Mouse (Mus musculus): ENCODE results near the gene Vasn. TPM values are rescaled to one million over a fixed set of nuclear protein-coding genes. Genes with fewer than 3 reads are reported as not detected.

Gene Vasn
- polyA plus RNA-seq, 1 experiment = 72.1 TPM

DNA sequence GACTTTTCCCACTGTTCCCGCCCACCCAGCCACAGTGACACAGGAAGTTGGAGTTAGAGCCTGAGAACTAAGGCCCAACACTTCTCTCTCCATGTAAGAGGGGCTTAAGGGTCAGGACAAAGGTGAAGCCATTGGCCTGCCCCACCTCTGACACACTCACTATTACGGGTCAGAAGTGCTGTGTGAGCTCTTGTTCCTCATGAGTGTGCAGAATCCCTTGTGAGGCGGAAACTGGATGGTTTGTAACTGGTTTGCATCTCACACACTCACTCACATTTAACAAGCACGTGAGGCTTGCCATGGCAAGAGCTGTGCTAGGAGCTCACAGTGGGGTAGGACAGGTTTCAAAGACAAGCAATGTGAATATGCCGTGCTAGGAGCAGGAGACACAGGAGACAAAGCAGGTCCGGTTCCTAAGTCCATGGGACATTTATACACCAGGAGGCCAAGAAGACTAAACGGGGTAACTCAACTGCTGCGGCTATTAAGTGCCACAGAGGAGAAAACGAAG lies 16.9 kb downstream of the Vasn start:
- no peak overlapping the region for H3K4me3 ChIP-seq (ENCODE audit: insufficient read depth, low read length)
- TF ChIP-seq CTCF (IDR thresholded peaks at IDR 0.05; ENCODE audit: borderline replicate concordance, insufficient read depth, low read length) = no peak
- TF ChIP-seq POLR2A (IDR thresholded peaks at IDR 0.05; ENCODE audit: low read depth, low read length) = no peak
- H3K27ac ChIP-seq (ENCODE audit: insufficient read depth, low read length) = peak overlapping the region; percentile 10
- peaks cover 28% of the 10 kb centered on the region for H3K4me1 ChIP-seq (ENCODE audit: control insufficient read depth, insufficient read depth, low read length)

DNA sequence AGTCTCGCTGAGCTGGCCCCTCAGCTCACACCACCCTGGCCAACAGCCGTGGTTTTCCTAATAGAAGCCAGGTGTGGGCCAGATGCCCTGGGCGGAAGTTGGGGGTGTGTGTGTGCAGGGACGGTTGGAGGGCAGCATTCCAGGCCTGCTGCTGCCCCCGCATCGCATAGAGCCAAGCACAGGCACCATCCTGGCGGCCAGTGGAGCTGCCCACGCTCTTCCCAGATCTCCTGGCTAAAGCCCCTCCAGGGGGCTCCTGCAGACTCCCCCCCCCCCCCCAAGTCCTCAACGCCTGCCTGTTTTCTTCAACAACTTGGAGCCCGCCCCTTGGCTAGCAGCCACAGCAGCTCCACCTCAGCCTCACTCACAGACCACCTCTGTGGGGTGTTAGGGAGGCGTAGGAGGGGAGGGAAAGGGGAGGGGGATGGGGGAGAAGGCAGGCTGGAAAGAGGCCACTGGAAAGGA lies 19.1 kb downstream of the Vasn start:
- Histone ChIP-seq H3K27ac (ENCODE audit: insufficient read depth, low read length) (peak overlapping the region; percentile 96), H3K4me1 (ENCODE audit: control insufficient read depth, insufficient read depth, low read length) (peaks cover 13% of the 10 kb centered on the region; the same call in 1 of the 2 replicates), H3K4me3 (ENCODE audit: insufficient read depth, low read length) (no peak overlapping the region)
- no peak for TF ChIP-seq POLR2A (IDR thresholded peaks at IDR 0.05; ENCODE audit: low read depth, low read length)
- no peak for TF ChIP-seq CTCF (IDR thresholded peaks at IDR 0.05; ENCODE audit: borderline replicate concordance, insufficient read depth, low read length)

DNA sequence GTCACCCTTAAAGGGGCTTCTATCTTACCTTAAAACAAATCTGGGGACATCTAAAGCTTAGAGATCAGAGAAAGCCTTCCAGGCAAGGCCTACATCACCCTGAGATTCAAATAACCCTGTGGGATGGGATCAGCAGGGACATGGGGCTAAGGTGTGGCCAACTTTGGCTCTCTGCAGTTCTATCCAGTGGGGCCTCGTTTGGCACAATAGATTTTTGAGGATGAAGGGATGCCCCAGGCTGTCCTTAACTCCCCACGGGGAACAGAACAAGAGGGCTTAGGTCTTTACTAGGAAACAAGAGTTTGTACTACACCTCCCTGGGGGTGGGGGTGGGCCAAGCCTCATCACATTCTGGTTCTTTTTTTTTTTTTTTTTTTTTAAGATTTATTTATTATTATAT lies 19.6 kb downstream of the Vasn start:
- TF ChIP-seq CTCF (IDR thresholded peaks at IDR 0.05; ENCODE audit: borderline replicate concordance, insufficient read depth, low read length) = no peak
- no peak for TF ChIP-seq POLR2A (IDR thresholded peaks at IDR 0.05; ENCODE audit: low read depth, low read length)
- Histone ChIP-seq H3K27ac (ENCODE audit: insufficient read depth, low read length) (peak overlapping the region; percentile 96), H3K4me1 (ENCODE audit: control insufficient read depth, insufficient read depth, low read length) (peaks cover 13% of the 10 kb centered on the region; the same call in 1 of the 2 replicates), H3K4me3 (ENCODE audit: insufficient read depth, low read length) (no peak overlapping the region)

DNA sequence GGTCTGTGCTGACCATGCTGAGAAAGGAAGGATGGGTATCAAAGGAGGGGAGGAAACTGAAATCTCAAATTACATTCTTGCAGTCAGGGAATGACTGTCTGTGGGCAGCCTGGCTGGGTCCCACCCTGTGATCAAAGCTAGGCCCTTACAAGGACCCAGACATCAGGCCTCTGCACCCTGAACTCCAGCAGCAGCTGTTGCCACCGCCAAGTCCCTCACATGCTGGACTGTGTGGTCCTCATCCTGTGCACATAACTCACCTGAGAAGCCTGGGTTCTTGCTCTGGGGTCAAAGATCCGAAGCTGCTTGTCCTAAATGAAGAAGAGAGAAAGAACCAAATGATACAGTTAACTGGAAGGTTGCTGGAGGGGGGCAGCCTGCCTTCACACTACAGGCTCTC lies 21.9 kb downstream of the Vasn start:
- TF ChIP-seq POLR2A (IDR thresholded peaks at IDR 0.05; ENCODE audit: low read depth, low read length) (no peak), CTCF (IDR thresholded peaks at IDR 0.05; ENCODE audit: borderline replicate concordance, insufficient read depth, low read length) (no peak)
- Histone ChIP-seq H3K27ac (ENCODE audit: insufficient read depth, low read length) (no peak overlapping the region), H3K4me1 (ENCODE audit: control insufficient read depth, insufficient read depth, low read length) (peaks cover 9% of the 10 kb centered on the region; the same call in 1 of the 2 replicates), H3K4me3 (ENCODE audit: insufficient read depth, low read length) (no peak overlapping the region)

GRCm38 (mm10) chr16:4663806-4664205 lies 24.1 kb downstream of the Vasn start:
- Histone ChIP-seq H3K27ac (ENCODE audit: insufficient read depth, low read length) (no peak overlapping the region), H3K4me3 (ENCODE audit: insufficient read depth, low read length) (no peak overlapping the region), H3K4me1 (ENCODE audit: control insufficient read depth, insufficient read depth, low read length) (peaks cover 7% of the 10 kb centered on the region; the same call in 1 of the 2 replicates)
- TF ChIP-seq CTCF (IDR thresholded peaks at IDR 0.05; ENCODE audit: borderline replicate concordance, insufficient read depth, low read length) (no peak), POLR2A (IDR thresholded peaks at IDR 0.05; ENCODE audit: low read depth, low read length) (no peak)

DNA sequence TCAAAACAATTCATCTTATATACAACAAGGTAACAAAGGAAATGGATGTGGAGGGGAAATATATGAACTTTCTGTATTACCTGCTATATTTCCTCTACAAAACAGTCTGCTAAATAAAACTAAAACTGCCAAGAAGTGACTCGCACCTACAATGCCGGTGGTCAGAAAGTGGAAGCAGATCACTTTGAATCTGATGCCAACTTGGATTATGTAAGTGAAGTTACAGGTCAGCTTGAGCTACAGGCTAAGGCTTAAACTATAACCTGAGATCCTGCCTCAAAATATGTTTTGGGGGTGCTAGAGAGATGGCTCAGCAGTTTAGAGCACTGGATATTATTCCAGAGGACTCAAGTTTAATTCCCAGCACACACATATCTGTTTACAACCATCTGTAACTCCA lies 26.0 kb downstream of the Vasn start:
- H3K4me1 ChIP-seq (ENCODE audit: control insufficient read depth, insufficient read depth, low read length) = peaks cover 3% of the 10 kb centered on the region; the same call in 1 of the 2 replicates
- no peak for TF ChIP-seq POLR2A (IDR thresholded peaks at IDR 0.05; ENCODE audit: low read depth, low read length)
- TF ChIP-seq CTCF (IDR thresholded peaks at IDR 0.05; ENCODE audit: borderline replicate concordance, insufficient read depth, low read length) = no peak
- H3K4me3 ChIP-seq (ENCODE audit: insufficient read depth, low read length) = no peak overlapping the region
- no peak overlapping the region for H3K27ac ChIP-seq (ENCODE audit: insufficient read depth, low read length)

DNA sequence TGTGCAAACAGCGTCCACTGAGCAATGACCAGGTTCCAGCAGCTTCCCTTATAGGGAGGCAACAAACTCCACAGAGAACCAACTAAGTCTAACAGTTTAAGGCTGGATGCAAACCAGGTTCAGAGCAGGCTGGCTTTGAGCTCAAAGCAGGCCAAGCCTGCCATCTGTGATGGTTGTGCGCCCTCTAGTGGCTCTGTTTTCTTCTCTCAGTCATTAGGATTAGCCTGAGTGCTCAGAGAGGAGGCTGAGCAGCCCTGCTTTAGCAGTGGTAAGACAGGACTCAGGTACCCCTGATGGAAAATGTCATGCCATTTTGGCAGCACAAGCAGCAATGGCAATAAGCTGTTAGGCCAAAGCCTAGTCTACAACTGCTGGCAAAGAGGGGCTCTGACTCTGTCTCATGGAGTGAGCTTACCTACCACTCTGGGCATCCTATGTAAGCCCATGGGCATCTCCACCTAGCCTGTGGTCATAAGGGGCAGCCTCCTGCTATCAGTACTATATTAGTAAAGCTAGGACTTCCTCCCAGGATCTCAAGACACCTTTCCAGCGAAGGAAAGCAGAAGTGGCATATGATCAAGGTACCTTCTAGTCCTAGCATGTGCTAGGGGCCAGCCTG lies 27.6 kb downstream of the Vasn start:
- no peak overlapping the region for H3K4me3 ChIP-seq (ENCODE audit: insufficient read depth, low read length)
- H3K4me1 ChIP-seq (ENCODE audit: control insufficient read depth, insufficient read depth, low read length) = no peaks in the 10 kb centered on the region
- peak; percentile 89 for TF ChIP-seq CTCF (IDR thresholded peaks at IDR 0.05; ENCODE audit: borderline replicate concordance, insufficient read depth, low read length)
- TF ChIP-seq POLR2A (IDR thresholded peaks at IDR 0.05; ENCODE audit: low read depth, low read length) = no peak
- H3K27ac ChIP-seq (ENCODE audit: insufficient read depth, low read length) = no peak overlapping the region

- Histone ChIP-seq H3K4me1 (ENCODE audit: control insufficient read depth, insufficient read depth, low read length) (no peaks in the 10 kb centered on the region), H3K4me3 (ENCODE audit: insufficient read depth, low read length) (no peak overlapping the region), H3K27ac (ENCODE audit: insufficient read depth, low read length) (no peak overlapping the region)
- TF ChIP-seq CTCF (IDR thresholded peaks at IDR 0.05; ENCODE audit: borderline replicate concordance, insufficient read depth, low read length) (no peak), POLR2A (IDR thresholded peaks at IDR 0.05; ENCODE audit: low read depth, low read length) (no peak)
These were observed 30.6 kb downstream of the Vasn start for GRCm38 (mm10) chr16:4670317-4670716.

DNA sequence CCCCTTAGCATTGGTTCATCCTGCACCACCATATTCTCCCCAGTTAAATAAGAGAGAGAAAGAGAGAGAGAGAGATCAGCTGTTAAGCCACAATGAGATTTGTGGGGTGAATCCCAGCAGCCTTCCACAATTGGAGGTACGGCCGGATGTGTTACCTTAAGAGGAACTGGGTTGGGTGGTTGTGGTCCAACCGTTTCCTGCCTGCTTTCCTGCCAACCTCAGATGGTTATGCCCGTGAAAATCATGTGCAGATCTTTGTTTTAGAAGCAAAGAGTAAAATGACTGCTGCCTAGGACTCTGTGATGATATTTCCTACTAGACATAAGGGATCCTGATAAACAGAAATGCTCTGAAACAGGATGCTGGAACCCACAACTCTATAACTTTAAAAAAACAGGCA lies 34.4 kb downstream of the Vasn start:
- TF ChIP-seq CTCF (IDR thresholded peaks at IDR 0.05; ENCODE audit: borderline replicate concordance, insufficient read depth, low read length) = no peak
- no peak for TF ChIP-seq POLR2A (IDR thresholded peaks at IDR 0.05; ENCODE audit: low read depth, low read length)
- no peak overlapping the region for H3K27ac ChIP-seq (ENCODE audit: insufficient read depth, low read length)

GRCm38 (mm10) chr16:4676836-4677235 lies 37.1 kb downstream of the Vasn start:
- Histone ChIP-seq H3K4me1 (ENCODE audit: control insufficient read depth, insufficient read depth, low read length) (no peaks in the 10 kb centered on the region), H3K4me3 (ENCODE audit: insufficient read depth, low read length) (no peak overlapping the region), H3K27ac (ENCODE audit: insufficient read depth, low read length) (no peak overlapping the region)
- TF ChIP-seq POLR2A (IDR thresholded peaks at IDR 0.05; ENCODE audit: low read depth, low read length) = no peak
- no peak for TF ChIP-seq CTCF (IDR thresholded peaks at IDR 0.05; ENCODE audit: borderline replicate concordance, insufficient read depth, low read length)

More for the DNA sequence above, 34.4 kb downstream of the Vasn start:
- no peaks in the 10 kb centered on the region for H3K4me1 ChIP-seq (ENCODE audit: control insufficient read depth, insufficient read depth, low read length)
- no peak overlapping the region for H3K4me3 ChIP-seq (ENCODE audit: insufficient read depth, low read length)
